17 mouse cellular contexts compared by ENCODE assay signal in genomic region chr9:110689261-110689779, GRCm38 (mm10). TPM values are rescaled to one million over a fixed set of nuclear protein-coding genes. Genes with fewer than 3 reads are reported as not detected.
DNase-seq lines count a peak whose midpoint lies in the region; ATAC-seq and TF ChIP-seq lines count a peak whose summit lies in the region.
"Had no signal": no experiment of that assay in that cellular context is flagged by ENCODE, and none has a peak within 500 bp of the region (broad histone marks: within the 10 kb centered on the region; RNA-seq: fewer than 3 reads in every experiment).

No protein-coding gene starts in this region.

- TF ChIP-seq EP300 in liver, embryonic 14.5 days (IDR thresholded peaks at IDR 0.05; ENCODE audit: low read depth): no peak

- no peaks in the 10 kb centered on the region for H3K27me3 ChIP-seq in forebrain, embryonic 14.5 days (replicated peaks; ENCODE audit: control insufficient read depth, insufficient read depth, low read length)
- H3K27me3 ChIP-seq in forebrain, embryonic 11.5 days (ENCODE audit: control insufficient read depth, insufficient read depth, low read length): no peaks in the 10 kb centered on the region
- H3K27me3 ChIP-seq in liver, embryonic 14.5 days (ENCODE audit: control insufficient read depth, insufficient read depth, low read length): no peaks in the 10 kb centered on the region
- no peaks in the 10 kb centered on the region for H3K27me3 ChIP-seq in midbrain, embryonic 13.5 days
- H3K27me3 ChIP-seq: embryonic facial prominence, embryonic 12.5 days; heart, embryonic 13.5 days; megakaryocyte, embryonic 14.5 days had no signal

- H3K27ac ChIP-seq in forebrain, embryonic 14.5 days (ENCODE audit: low read depth, low read length): 0 out of 2 replicates have a peak overlapping the region, but pooled peaks have one; percentile 9
- H3K27ac ChIP-seq in forebrain, embryonic 11.5 days (ENCODE audit: low read depth, low read length): no peak overlapping the region
- no peak overlapping the region for H3K27ac ChIP-seq in liver, embryonic 14.5 days
- no peak overlapping the region for H3K27ac ChIP-seq in midbrain, embryonic 13.5 days
- H3K27ac ChIP-seq: embryonic facial prominence, embryonic 12.5 days; heart, embryonic 13.5 days; hindbrain, postnatal 0 days; left cerebral cortex, adult 2 months had no signal

- H3K4me3 ChIP-seq in forebrain, embryonic 14.5 days (ENCODE audit: low read depth, low read length): no peak overlapping the region
- no peak overlapping the region for H3K4me3 ChIP-seq in forebrain, embryonic 11.5 days (ENCODE audit: low read depth, low read length)
- H3K4me3 ChIP-seq in liver, embryonic 14.5 days (ENCODE audit: insufficient read depth in 1 of 2, low read depth in 2 of 2, low read length in 2 of 2): no peak overlapping the region
- H3K4me3 ChIP-seq in midbrain, embryonic 13.5 days (replicated peaks): no peak overlapping the region
- H3K4me3 ChIP-seq: embryonic facial prominence, embryonic 12.5 days; heart, embryonic 13.5 days; left cerebral cortex, adult 2 months; megakaryocyte, embryonic 14.5 days had no signal

- DNase-seq in forebrain, embryonic 14.5 days (ENCODE audit: low spot score): no peak
- no peak for DNase-seq in forebrain, embryonic 11.5 days (ENCODE audit: low spot score)
- peak; percentile 84 to 93 for DNase-seq in kidney, adult 8-10 months
- DNase-seq in liver, embryonic 14.5 days (ENCODE audit: low read depth in 3 of 3, low spot score in 3 of 3): no peak
- peak; percentile 55 to 72 for DNase-seq in lung, postnatal 4 days
- no peak for DNase-seq in layer of hippocampus, adult 18-20 months (ENCODE audit: low spot score in 2 of 2)
- DNase-seq: adrenal gland, adult 2 months; forebrain, postnatal 0 days; right cerebral cortex, postnatal 14 days had no signal

- no peak for TF ChIP-seq CTCF in liver, embryonic 14.5 days (IDR thresholded peaks at IDR 0.05; ENCODE audit: low read depth)

- 83% methylated on average over 8 of the region's 8 CpGs for WGBS in forebrain, embryonic 14.5 days
- WGBS in forebrain, embryonic 11.5 days: 90% methylated on average over 8 of the region's 8 CpGs
- WGBS in liver, embryonic 14.5 days (ENCODE audit: insufficient replicate concordance): 81% methylated on average over 8 of the region's 8 CpGs
- WGBS in midbrain, embryonic 13.5 days: 95% methylated on average over 8 of the region's 8 CpGs

- H3K4me1 ChIP-seq in forebrain, embryonic 14.5 days (ENCODE audit: control insufficient read depth, insufficient read depth, low read length): peaks cover 17% of the 10 kb centered on the region
- H3K4me1 ChIP-seq in forebrain, embryonic 11.5 days (replicated peaks; ENCODE audit: control insufficient read depth, insufficient read depth, low read length): no peaks in the 10 kb centered on the region
- peaks cover 0 to 4% of the 10 kb centered on the region in 2 experiments; a peak in 2 of 4 replicates for H3K4me1 ChIP-seq in liver, embryonic 14.5 days (replicated peaks; ENCODE audit: control insufficient read depth in 2 of 2, insufficient read depth in 2 of 2, low read length in 1 of 2)
- peaks cover 29% of the 10 kb centered on the region for H3K4me1 ChIP-seq in midbrain, embryonic 13.5 days (replicated peaks)

- no peaks in the 10 kb centered on the region for H3K9me3 ChIP-seq in forebrain, embryonic 14.5 days (replicated peaks; ENCODE audit: control insufficient read depth, low read length)
- H3K9me3 ChIP-seq in forebrain, embryonic 11.5 days (ENCODE audit: control insufficient read depth, low read length): no peaks in the 10 kb centered on the region
- H3K9me3 ChIP-seq in liver, embryonic 14.5 days (ENCODE audit: control insufficient read depth, low read length): no peaks in the 10 kb centered on the region
- H3K9me3 ChIP-seq in midbrain, embryonic 13.5 days: no peaks in the 10 kb centered on the region
- H3K9me3 ChIP-seq: embryonic facial prominence, embryonic 12.5 days; G1E; heart, embryonic 13.5 days; megakaryocyte, embryonic 14.5 days had no signal

- H3K4me2 ChIP-seq in forebrain, embryonic 14.5 days (ENCODE audit: low read length): no peak overlapping the region
- no peak overlapping the region for H3K4me2 ChIP-seq in forebrain, embryonic 11.5 days (ENCODE audit: low read depth, low read length, severe bottlenecking)
- peak overlapping the region; percentile 3; the same call in 1 of the 2 replicates for H3K4me2 ChIP-seq in liver, embryonic 14.5 days (ENCODE audit: low read depth)
- no peak overlapping the region for H3K4me2 ChIP-seq in midbrain, embryonic 13.5 days (replicated peaks)
- H3K4me2 ChIP-seq: embryonic facial prominence, embryonic 12.5 days; heart, embryonic 13.5 days had no signal

- H3K9ac ChIP-seq in forebrain, embryonic 14.5 days (ENCODE audit: low read length): no peak overlapping the region
- H3K9ac ChIP-seq in forebrain, embryonic 11.5 days (ENCODE audit: low read length): no peak overlapping the region
- no peak overlapping the region for H3K9ac ChIP-seq in liver, embryonic 14.5 days (replicated peaks)
- no peak overlapping the region for H3K9ac ChIP-seq in midbrain, embryonic 13.5 days (replicated peaks)
- H3K9ac ChIP-seq: embryonic facial prominence, embryonic 12.5 days; forebrain, postnatal 0 days; heart, embryonic 13.5 days had no signal

- no peak for ATAC-seq in forebrain, embryonic 14.5 days
- no peak for ATAC-seq in forebrain, embryonic 11.5 days (replicated peaks; ENCODE audit: low FRiP score)
- ATAC-seq in liver, embryonic 14.5 days (ENCODE audit: insufficient read depth): no peak
- ATAC-seq in erythroblast, adult 5-6 weeks (replicated peaks; ENCODE audit: low FRiP score, poor library complexity, severe bottlenecking): no peak
- ATAC-seq in midbrain, embryonic 13.5 days: no peak
- ATAC-seq: forebrain, postnatal 0 days; hindbrain, postnatal 0 days had no signal

- H3K36me3 ChIP-seq in forebrain, embryonic 14.5 days (ENCODE audit: control insufficient read depth, insufficient read depth, low read length): peaks cover 5% of the 10 kb centered on the region; the same call in 1 of the 2 replicates
- H3K36me3 ChIP-seq in forebrain, embryonic 11.5 days (ENCODE audit: control insufficient read depth, insufficient read depth, low read length): no peaks in the 10 kb centered on the region
- no peaks in the 10 kb centered on the region for H3K36me3 ChIP-seq in liver, embryonic 14.5 days (replicated peaks; ENCODE audit: control insufficient read depth, insufficient read depth, low read depth)
- peaks cover 16% of the 10 kb centered on the region for H3K36me3 ChIP-seq in midbrain, embryonic 13.5 days

RNA-seq across cellular contexts. Expression of gene Ccdc12, which starts 33.0 kb away (rescaled TPM):
- polyA plus RNA-seq in forebrain, embryonic 14.5 days (2014; fragmentation: Nextera tagmentation; extraction: Ambion mirVana): 119 and 120 TPM in 2 replicates
- 149 and 164 TPM in 2 replicates for polyA plus RNA-seq in forebrain, embryonic 11.5 days (2014; fragmentation: Nextera tagmentation; extraction: Ambion mirVana)
- 42.3 and 64.5 TPM in 2 replicates for polyA plus RNA-seq in liver, embryonic 14.5 days (2012; rRNA removed)
- 60.4 and 66.0 TPM in 2 replicates for polyA plus RNA-seq in liver, embryonic 14.5 days (2014; fragmentation: Nextera tagmentation; extraction: Ambion mirVana)
- total RNA-seq in erythroblast, adult 5-6 weeks (2015; ENCODE audit: low replicate concordance): 14.0 and 58.5 TPM in 2 replicates
- total RNA-seq in erythroblast, adult 5-6 weeks (2017; ENCODE audit: low replicate concordance): 20.8 and 29.3 TPM in 2 replicates
- total RNA-seq in layer of hippocampus, adult 18-20 months (2021): 10 to 100 TPM; 50.9 to 62.8 TPM
- polyA plus RNA-seq in midbrain, embryonic 13.5 days (2015; fragmentation: Nextera tagmentation; extraction: Ambion mirVana): 136 and 140 TPM in 2 replicates

RNA-seq across cellular contexts. Expression of gene Nbeal2, which starts 35.4 kb away (rescaled TPM):
- polyA plus RNA-seq in forebrain, embryonic 14.5 days (2014; fragmentation: Nextera tagmentation; extraction: Ambion mirVana): 0.86 and 2.7 TPM in 2 replicates
- 2.2 and 2.4 TPM in 2 replicates for polyA plus RNA-seq in forebrain, embryonic 11.5 days (2014; fragmentation: Nextera tagmentation; extraction: Ambion mirVana)
- polyA plus RNA-seq in liver, embryonic 14.5 days (2012; rRNA removed): 4.2 and 4.3 TPM in 2 replicates
- 1.6 TPM in 2 replicates for polyA plus RNA-seq in liver, embryonic 14.5 days (2014; fragmentation: Nextera tagmentation; extraction: Ambion mirVana)
- total RNA-seq in erythroblast, adult 5-6 weeks (2015; ENCODE audit: low replicate concordance): 6.9 and 15.6 TPM in 2 replicates
- total RNA-seq in erythroblast, adult 5-6 weeks (2017; ENCODE audit: low replicate concordance): 12.0 and 12.4 TPM in 2 replicates
- total RNA-seq in layer of hippocampus, adult 18-20 months (2021): 10 to 100 TPM; 13.4 to 18.9 TPM
- polyA plus RNA-seq in midbrain, embryonic 13.5 days (2015; fragmentation: Nextera tagmentation; extraction: Ambion mirVana): 2.0 and 3.1 TPM in 2 replicates

RNA-seq across cellular contexts. Expression of gene Myl3, which starts 52.3 kb away (rescaled TPM):
- 0.33 TPM in 1 of 2 replicates, not detected in the other for polyA plus RNA-seq in forebrain, embryonic 14.5 days (2014; fragmentation: Nextera tagmentation; extraction: Ambion mirVana)
- 0.92 TPM in 1 of 2 replicates, not detected in the other for polyA plus RNA-seq in forebrain, embryonic 11.5 days (2014; fragmentation: Nextera tagmentation; extraction: Ambion mirVana)
- 0.10 TPM in 1 of 2 replicates, not detected in the other for polyA plus RNA-seq in liver, embryonic 14.5 days (2012; rRNA removed)
- 0.18 TPM in 1 of 2 replicates, not detected in the other for polyA plus RNA-seq in liver, embryonic 14.5 days (2014; fragmentation: Nextera tagmentation; extraction: Ambion mirVana)
- total RNA-seq in erythroblast, adult 5-6 weeks (2015; ENCODE audit: low replicate concordance): not detected in 2 replicates
- total RNA-seq in erythroblast, adult 5-6 weeks (2017; ENCODE audit: low replicate concordance): not detected in 2 replicates
- total RNA-seq in layer of hippocampus, adult 18-20 months (2021): not detected
- not detected in 2 replicates for polyA plus RNA-seq in midbrain, embryonic 13.5 days (2015; fragmentation: Nextera tagmentation; extraction: Ambion mirVana)
- total RNA-seq: G1E; hindbrain, postnatal 0 days; left cerebral cortex, adult 2 months had no signal
- polyA plus RNA-seq: adrenal gland, adult 2 months; G1E had no signal

RNA-seq across cellular contexts. Expression of gene Pth1r, which starts 57.6 kb away (rescaled TPM):
- polyA plus RNA-seq in forebrain, embryonic 14.5 days (2014; fragmentation: Nextera tagmentation; extraction: Ambion mirVana): 4.0 and 4.7 TPM in 2 replicates
- polyA plus RNA-seq in forebrain, embryonic 11.5 days (2014; fragmentation: Nextera tagmentation; extraction: Ambion mirVana): 19.5 and 21.3 TPM in 2 replicates
- polyA plus RNA-seq in liver, embryonic 14.5 days (2012; rRNA removed): 3.4 and 3.8 TPM in 2 replicates
- 2.0 and 2.4 TPM in 2 replicates for polyA plus RNA-seq in liver, embryonic 14.5 days (2014; fragmentation: Nextera tagmentation; extraction: Ambion mirVana)
- total RNA-seq in erythroblast, adult 5-6 weeks (2015; ENCODE audit: low replicate concordance): not detected in 2 replicates
- total RNA-seq in erythroblast, adult 5-6 weeks (2017; ENCODE audit: low replicate concordance): not detected in 2 replicates
- total RNA-seq in layer of hippocampus, adult 18-20 months (2021): 1 to 10 TPM; 3.9 TPM
- polyA plus RNA-seq in midbrain, embryonic 13.5 days (2015; fragmentation: Nextera tagmentation; extraction: Ambion mirVana): 9.2 and 11.2 TPM in 2 replicates
- total RNA-seq: G1E had no signal

Comparison
In these comparisons a context has a peak if more than half of its experiments do, and no peak if none do; other contexts are left out.
1. DNase-seq: peak in kidney, adult 8-10 months (2 of 2) and lung, postnatal 4 days (2 of 2); none in forebrain, embryonic 14.5 days (single experiment), forebrain, embryonic 11.5 days (single experiment), liver, embryonic 14.5 days (0 of 3) and layer of hippocampus, adult 18-20 months (0 of 2).